Mouse (Mus musculus): Measurements from ENCODE around the gene Cyth3.

The Cyth3 gene

DNA sequence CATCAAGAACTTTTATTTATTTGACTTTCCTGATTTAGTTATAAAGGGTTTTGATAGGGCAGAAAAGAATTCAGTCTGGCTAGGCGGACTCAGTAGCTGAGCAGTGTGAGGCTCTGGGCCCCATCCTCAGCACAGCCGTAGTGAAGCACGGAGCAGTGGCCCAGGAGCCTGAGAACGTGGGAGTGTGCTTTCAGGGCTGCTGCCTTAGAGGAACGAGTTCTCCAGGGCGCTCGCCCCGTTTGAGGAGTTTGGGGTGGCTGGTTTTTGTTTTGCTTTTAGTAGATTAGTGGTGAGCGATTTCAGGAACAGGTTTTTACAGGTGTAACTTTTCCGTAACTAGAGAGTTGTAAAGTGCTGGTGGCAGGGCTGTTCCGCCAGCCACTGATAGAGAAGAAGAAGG, 13.1 kb downstream of the Cyth3 start:
- DNase-seq (ENCODE audit: low spot score) = no peak

- DNase-seq (ENCODE audit: low spot score) = no peak
Measured at GRCm38 (mm10) chr5:143636173-143636572, 13.9 kb downstream of the Cyth3 start.

DNA sequence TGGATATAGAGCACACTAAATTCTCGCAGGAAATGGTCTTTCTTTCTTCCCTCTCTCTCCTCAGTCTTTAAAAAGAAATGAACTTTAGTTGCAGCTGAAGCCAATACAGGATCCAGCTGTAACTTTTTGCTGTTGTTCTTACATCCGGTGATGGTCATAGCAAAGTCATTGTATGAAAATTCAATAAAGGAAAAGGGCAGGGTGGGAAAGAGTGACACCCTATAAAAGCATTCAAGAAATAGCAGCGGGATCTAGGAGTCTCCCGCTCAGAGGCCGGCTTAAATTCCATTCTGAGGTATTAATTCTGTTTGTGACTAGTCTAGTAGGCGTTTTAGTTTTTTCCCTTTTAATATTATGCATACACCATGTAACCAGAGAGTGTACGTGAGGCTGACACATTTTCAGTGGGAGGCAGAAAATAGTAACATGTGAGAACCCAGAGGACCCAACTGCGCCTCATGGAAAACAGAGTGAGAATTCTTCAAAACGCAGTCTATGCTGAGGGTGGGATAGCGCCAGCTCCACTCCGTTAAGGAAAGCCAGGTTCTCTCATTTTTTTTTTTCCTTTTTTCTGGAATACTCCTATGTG, 15.7 kb downstream of the Cyth3 start:
- no peak for DNase-seq (ENCODE audit: low spot score)

DNA sequence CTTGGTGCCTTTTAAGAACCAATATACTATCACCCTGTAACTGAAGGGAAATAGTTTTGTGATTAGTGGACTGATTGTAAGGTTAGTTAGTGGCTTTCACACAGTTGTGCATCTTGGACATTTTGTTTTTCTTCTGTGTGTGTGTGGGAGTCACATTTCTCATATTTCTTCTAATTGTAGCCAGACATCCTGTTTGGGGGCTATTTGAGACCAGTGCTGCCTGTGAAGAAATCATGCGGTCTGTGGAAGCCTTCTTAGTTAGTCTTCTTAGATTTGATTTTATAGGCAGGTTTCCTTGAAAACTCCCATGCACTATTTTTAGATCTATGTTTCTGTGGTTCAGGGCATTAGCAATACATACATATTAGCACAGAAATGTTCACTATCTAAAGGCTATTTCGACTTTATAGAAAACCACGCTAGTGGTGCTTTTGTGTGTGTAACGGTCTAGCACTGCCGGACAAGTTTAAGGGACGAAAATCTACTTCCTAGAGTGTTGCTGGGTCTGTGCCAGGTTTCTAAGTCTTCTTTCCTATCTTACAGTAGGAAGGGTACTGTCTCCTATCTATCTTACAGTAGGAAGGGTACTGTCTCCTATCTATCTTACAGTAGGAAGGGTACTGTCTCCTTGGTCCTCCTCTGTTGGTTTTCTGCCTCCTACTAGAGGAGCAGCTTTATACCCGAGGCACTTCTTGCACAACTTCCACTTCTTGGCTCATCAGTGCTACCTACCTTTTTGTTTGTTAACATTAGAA, 16.4 kb downstream of the Cyth3 start:
- DNase-seq (ENCODE audit: low spot score) = no peak

GRCm38 (mm10) chr5:143639329-143639728, 17.1 kb downstream of the Cyth3 start:
- DNase-seq (ENCODE audit: low spot score) = no peak

GRCm38 (mm10) chr5:143639810-143640209, 17.6 kb downstream of the Cyth3 start:
- no peak for DNase-seq (ENCODE audit: low spot score)

- no peak for DNase-seq (ENCODE audit: low spot score)
Measured at GRCm38 (mm10) chr5:143641503-143641902, 19.3 kb downstream of the Cyth3 start.

DNA sequence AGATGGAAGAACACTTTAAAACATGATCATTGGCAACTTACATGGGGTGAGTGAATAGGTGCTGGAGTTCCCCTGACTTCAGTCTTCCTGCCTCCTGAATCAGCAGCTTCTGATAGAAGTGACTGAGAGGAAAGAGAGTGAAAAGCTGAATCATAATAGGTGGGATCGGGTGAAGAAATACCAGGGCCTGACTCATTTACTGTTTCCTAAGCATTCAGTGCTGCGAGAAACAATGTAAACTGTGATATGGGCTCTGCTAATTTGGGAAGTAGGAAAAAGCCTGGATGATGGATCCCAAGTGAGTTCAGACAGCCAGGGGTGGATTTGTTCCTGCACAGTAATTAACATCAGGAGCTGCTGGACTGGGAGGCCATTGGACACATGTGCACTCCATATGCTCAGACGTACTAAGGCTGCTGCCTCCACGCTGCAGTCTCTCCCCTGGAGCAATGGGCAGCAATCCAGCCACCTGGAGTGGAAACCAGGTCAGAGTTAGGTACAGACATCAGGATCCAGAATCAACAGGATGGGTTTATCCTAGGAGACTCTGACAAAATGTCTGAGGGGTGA, 20.1 kb downstream of the Cyth3 start:
- DNase-seq (ENCODE audit: low spot score) = no peak

- no peak for DNase-seq (ENCODE audit: low spot score)
Measured at GRCm38 (mm10) chr5:143645976-143646375, 23.7 kb downstream of the Cyth3 start.

GRCm38 (mm10) chr5:143647412-143647811, 25.2 kb downstream of the Cyth3 start:
- no peak for DNase-seq (ENCODE audit: low spot score)

- DNase-seq (ENCODE audit: low spot score) = no peak
Measured at GRCm38 (mm10) chr5:143648058-143648457, 25.8 kb downstream of the Cyth3 start.

- DNase-seq (ENCODE audit: low spot score) = no peak
Measured at GRCm38 (mm10) chr5:143649168-143649567, 26.9 kb downstream of the Cyth3 start.

- no peak for DNase-seq (ENCODE audit: low spot score)
Measured at GRCm38 (mm10) chr5:143651855-143652631, 29.8 kb downstream of the Cyth3 start.

DNA sequence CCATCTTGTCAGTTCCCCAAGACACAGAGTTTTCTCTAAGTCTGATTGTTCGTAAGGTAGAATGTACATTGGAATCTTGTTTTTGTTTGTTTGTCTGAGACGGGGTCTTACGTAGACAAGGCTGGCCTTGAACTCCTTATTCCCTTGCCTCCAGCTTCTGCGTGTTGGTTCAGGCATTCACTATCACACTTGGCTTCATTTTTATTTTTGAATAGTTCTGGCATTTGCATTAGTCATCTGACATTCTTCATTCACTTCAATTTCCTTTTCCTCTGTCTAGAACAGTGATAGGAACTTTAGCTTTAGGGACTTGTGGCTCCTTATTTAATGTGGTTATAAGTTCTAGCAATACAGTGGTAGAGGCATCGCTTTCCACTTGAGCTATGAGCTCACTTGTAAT, 31.2 kb downstream of the Cyth3 start:
- no peak for DNase-seq (ENCODE audit: low spot score)

DNA sequence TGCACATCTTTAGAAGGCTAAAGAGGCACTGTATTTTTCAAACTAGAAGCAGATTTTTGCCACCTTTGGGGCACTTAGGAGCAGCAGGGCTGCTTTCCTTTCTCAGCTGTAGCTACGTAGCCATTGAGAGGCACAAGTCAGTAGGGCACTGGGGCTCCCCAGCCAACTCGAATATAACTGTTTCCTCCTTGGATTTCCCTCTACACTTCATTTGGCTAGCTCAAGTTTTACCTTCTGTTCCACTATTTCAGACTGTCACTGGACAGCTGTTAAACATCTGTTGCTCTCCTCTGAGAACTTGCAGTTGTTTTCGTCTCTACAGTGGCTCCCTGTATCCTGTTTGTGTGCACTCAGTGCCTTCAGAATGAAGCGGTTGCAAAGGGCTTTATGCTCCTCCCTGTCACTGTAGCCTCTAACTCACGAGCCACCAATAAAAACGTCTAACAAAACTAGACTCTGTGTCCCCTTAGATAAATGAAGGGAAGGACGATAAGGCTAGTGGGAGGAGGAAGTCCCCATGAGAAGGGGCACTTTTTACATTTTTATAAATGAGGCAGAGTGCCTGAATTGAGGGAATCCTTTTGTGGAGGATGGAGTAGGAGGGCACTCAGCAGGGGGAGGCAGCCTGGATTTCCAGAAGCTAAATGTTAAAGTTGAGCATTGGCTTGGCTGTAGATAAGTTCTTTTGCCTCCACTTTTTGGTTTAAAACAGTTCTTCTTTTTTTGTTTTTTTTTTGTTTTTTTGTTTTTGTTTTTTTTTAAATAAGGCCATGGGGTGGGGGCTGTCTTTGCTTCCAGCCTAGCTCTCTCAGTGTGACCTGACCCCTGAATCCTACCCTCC, 32.6 kb downstream of the Cyth3 start:
- DNase-seq (ENCODE audit: low spot score) = peak; percentile 63

- DNase-seq (ENCODE audit: low spot score) = no peak
Measured at GRCm38 (mm10) chr5:143655511-143655943, 33.3 kb downstream of the Cyth3 start.

GRCm38 (mm10) chr5:143656708-143657245, 34.5 kb downstream of the Cyth3 start:
- no peak for DNase-seq (ENCODE audit: low spot score)

DNA sequence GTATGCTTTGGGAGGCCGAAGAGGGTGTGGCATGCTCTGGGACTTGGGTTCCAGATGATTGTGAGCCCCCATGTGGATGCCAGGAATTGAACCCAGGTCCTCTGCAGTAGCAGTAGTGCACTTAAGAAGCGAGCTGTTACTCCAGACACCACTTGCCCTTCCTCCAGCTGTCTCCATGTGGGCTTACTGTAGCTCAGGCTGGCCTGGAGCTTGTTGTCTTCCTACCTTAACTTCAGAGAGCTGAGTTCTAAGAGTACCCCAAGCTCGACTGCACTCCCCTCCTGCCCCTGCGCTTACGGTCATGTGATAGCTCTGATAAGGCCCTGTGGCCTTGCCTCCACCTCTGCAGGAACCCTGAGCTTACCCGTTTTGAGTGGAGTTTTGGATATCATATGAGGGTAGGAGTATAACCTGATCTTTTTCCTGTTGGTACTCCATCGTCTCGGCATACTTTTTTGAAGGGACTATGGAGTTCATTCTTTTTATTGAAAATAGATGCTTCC, 36.8 kb downstream of the Cyth3 start:
- no peak for DNase-seq (ENCODE audit: low spot score)

DNA sequence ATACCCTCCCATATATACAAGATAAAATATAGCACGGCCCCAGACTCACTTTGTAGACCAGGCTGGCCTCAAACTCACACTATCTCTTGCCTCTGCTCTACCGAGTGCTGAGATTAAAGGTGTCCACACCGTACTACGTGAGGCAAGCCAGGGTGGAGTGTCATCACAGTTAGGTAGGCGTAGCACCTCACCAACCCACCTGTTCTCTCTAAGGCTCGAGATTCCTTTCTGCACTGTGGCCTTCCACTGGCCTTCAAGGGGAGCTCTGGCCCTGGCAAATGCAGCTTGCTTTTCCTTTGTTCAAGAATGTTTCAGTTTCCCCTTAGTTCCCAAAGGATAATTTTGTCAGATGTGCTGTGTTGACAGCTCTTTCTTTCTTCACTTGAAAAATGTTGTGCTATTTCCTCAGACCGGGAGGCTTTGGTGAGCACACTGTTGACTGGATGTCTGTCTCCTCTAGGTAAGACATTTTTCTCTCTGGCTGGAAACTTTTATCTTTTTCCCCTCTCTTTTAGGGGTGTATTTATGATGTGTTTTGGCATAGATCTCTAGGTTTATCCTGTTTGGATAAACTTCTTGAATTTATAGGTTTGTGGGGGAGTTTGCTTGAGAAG, 40.9 kb downstream of the Cyth3 start:
- DNase-seq (ENCODE audit: low spot score) = no peak

DNA sequence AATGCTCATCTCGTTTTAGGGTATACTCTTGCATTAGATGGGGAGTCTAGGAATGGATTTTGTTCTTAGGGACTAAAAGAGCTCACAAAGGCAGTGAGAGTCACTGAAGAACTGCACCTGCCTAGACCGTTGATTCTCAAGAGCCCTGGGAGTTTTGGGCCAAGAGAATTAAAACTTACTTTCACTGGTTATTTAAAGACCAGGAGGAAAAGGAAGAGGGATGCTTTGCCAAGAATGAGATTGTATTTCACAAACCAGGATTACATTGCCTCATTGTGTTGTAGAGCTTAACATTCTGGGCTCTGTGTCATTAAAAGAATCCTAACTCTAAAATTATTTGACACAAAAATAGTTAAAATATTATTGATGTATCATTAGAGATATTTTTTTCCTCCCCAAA, 43.3 kb downstream of the Cyth3 start:
- no peak for DNase-seq (ENCODE audit: low spot score)

GRCm38 (mm10) chr5:143666015-143666414, 43.8 kb downstream of the Cyth3 start:
- no peak for DNase-seq (ENCODE audit: low spot score)
